Mouse (Mus musculus) adrenal gland, postnatal 25 days (tissue): Measurements from ENCODE around the gene Rpl18a. TPM values are rescaled to one million over a fixed set of nuclear protein-coding genes. Genes with fewer than 3 reads are reported as not detected.
"Not testable (repeated sequence)": the region's sequence is repeated elsewhere in the genome, so short reads cannot be mapped to it uniquely, and the experiment has no call there.

Experiments used
- DNase-seq: peaks from one replicate; pipeline ENCODE4 v3.0.0; 2021; ENCODE audit warnings: mixed read lengths
- total RNA-seq: library from RNA; stranded (reverse); gene quantifications from 2 replicates; pipeline ENCODE4 v1.2.3, GENCODE M21; 2021

The Rpl18a gene
- total RNA-seq, 1 experiment from 2014 or later, result 1,315 TPM

DNA sequence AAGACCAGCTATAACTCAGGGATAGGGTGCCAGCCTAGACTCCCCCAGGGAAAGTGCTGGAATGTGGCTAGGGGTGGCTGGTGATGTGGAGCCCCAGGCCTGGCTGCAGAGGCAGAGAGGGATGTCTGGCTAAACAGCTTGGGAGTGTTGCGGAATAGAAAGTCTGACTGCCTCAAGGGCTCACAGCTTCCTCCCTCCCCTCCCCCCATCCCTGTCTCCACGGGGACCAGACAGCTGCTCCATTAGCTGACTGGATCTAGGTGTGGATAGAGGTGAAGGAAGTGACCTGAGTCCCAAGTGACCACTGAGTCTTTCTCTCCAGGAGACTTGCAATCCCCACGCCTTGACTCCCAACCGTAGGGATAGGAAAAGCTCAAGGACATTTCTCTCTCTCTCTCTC is 5.9 kb upstream of the Rpl18a start:
- DNase-seq, result no peak

DNA sequence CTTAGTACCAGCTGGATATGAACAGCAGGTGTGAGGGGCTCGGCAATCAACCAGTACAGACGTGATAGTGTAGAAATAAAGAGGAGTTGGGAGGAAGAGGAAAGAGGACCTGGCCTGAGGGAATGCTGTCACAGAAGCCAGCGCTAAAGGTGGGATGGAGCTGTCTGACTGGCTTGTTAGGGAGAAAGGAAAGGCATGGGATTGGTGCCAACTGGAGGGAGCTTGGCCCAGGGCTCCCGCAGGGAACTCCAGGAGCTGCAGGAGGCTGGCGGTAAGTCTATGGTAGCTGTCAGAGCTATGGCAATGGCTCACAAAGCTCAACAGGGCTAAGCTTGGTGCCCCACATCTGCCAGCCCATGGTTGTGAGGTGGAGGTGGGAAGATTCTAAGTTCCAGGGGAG is 5.0 kb upstream of the Rpl18a start:
- DNase-seq, result no peak

DNA sequence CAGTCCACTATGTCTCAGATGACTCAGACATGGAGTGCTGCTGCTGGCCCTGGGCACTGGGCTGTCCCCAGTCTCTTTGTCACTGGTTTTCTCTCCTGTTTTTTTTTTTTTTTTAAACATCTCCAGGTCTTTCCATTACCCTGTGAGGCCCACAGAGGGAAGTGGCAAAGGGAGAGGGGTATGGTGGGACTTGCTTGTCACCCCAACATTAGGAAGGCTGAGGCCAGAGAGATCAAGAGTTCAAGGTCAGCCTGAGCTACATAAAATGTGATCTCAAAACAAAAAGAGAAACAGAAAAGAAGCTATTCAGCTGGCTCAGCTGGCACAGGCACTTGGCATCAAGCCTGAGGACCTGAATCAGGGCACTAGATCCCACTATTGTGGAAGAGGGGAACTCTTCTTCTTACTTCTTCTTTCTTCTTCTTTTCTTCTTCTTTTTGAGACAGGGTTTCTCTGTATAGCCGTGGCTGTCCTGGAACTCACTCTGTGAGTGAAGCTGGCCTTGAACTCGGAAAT is 3.7 kb upstream of the Rpl18a start:
- DNase-seq, result peak; percentile 62

GRCm38 (mm10) chr8:70899226-70899625 is 2.0 kb upstream of the Rpl18a start:
- DNase-seq, result no peak

GRCm38 (mm10) chr8:70898661-70899198 is 1.5 kb upstream of the Rpl18a start:
- DNase-seq, result no peak

- peak; percentile 85 for DNase-seq
Observed at GRCm38 (mm10) chr8:70897681-70898413, 635 bp upstream of the Rpl18a start.

DNA sequence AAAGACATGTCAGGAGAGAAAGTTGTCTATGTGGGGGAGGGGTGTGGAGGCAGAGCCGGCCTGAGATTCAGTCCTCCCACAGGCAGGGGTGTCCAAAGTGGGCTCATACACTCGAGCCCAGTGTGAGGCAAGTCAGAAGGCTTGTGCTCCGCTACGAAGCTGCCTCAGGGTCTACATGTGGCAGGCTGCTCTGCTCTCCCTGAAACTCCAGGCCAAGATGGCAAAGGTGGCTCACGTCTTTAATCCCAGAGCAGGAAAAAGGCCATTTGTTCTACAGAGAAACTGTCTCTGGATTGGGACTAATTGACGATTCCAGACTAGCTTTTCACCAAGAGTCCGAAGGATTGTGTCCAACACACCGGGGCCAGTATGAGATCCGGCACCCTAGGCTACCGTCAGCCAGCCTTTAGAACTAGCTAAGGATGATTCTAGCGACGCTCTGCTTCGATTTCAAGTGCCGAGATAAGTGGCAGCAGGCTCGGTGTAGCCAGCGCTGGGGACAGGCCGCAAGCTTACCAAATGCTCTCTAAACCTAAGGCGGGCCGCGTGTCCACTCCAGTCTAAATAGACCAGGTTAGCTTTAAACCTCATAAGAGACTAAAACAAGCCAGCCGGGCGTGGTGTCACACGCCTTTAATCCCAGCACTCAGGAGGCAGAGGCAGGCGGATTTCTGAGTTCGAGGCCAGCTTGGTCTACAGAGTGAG is 744 bp downstream of the Rpl18a start:
- no peak for DNase-seq

DNA sequence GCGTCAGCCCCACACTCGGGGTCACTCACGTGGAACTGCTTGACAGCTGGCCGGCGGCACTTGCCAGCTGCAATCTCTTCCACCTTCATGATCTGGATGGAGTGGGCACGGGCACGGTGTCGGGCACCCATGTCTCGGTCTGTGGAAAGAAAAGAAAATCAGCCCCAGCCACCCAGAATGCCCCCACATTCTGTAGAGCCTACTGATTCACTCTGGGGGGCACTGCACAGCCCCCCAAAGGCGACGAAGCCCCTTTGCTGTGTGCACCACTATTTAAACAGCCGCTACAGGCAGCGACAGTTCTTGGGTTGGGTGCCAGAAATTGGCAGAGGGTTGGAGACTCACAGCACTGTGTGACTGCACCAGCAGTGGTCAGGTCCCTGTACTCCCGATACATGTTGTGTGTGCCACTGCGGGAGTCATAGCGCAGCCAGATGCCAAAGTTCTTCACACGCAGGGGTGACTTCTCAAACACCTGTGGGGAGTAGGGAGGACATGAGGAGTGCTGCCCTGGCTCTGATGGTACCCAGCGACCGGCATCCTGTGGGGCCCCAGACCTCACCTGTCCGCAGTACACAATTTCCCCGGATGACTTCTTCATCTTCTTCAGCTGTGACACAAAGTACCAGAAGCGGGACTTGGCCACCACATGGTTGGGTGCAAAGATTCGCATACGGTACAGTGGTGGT is 1.5 kb downstream of the Rpl18a start:
- not testable (repeated sequence) for DNase-seq

- no peak for DNase-seq
Observed at GRCm38 (mm10) chr8:70894771-70895545, 2.3 kb downstream of the Rpl18a start.

GRCm38 (mm10) chr8:70894385-70894720 is 2.9 kb downstream of the Rpl18a start:
- DNase-seq, result no peak

DNA sequence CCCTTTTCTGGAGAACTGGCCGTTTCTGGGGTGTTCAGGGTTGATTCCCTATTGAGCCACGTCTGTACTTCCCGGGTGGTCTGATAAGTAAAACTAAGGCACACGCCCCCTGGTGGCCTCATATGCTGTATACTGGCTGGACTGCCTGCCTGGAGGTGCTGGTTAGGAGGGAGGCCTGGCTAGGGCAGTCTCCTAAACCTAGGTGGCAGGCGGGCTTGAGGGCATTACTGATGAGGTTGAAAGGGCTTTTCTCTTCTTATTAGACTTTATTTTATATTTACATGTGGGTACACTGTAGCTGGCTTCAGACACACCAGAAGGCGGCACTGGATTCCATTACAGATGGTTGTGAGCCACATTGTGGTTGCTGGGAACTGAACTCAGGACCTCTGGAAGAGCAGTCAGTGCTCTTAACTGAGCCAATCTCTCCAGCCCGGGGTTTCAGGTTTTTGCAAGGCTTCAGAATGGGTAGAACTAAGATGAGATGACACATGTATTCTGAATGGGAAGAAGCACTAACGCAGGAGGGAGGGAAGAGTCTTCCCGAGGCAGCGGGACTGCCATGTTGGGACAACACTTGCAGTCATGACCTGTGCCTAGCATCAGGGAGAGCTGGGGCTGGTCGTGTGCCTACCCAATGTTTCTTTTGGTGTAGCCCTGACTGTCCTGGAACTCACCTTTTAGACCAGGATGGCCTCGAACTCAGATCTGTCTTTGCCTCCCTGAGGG is 3.4 kb downstream of the Rpl18a start:
- peak; percentile 75 for DNase-seq

DNA sequence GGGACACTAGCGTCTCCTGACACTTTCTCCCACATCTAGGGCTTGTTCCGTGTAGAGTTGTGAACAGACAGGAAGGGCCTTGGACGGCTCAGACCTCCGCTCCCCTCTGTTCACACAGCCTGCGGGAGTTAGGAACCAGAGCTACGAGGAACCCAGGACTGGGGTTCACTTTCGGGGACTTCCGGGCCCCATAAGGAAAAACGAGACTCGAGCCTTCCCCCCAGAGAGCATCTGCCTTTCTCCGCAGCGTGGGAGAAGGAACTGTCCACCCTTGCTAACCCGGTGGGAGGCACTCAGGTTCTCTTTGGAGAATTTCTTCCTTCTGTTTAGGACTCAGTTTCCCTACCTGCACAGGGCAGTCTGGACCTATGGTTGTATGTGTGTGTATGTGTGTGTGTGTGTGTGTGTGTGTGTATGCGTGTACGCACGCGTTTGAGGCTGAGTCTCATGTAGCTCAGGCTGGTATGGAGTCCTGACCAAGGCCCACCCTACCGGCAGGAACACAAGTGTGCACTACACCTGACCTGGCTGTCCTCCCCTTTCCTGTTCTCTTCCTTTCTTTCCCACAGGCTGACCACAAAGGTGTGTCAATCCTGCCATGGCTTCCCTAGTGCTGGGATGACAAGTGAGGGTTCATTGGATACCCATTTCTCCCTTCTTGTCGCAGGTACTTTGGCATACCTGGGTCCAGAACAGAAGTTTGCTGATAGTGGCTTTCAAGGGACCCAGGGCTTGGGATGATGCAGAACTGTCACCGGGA is 4.1 kb downstream of the Rpl18a start:
- no peak for DNase-seq

- DNase-seq, result no peak
Observed at GRCm38 (mm10) chr8:70892022-70892895, 5.0 kb downstream of the Rpl18a start, which contains the start of gene Slc5a5. TSS of gene Slc5a5 (minus strand) at chr8:70892757.

GRCm38 (mm10) chr8:70891356-70891755 is 5.9 kb downstream of the Rpl18a start:
- no peak for DNase-seq

GRCm38 (mm10) chr8:70890656-70891055 is 6.6 kb downstream of the Rpl18a start:
- no peak for DNase-seq

DNA sequence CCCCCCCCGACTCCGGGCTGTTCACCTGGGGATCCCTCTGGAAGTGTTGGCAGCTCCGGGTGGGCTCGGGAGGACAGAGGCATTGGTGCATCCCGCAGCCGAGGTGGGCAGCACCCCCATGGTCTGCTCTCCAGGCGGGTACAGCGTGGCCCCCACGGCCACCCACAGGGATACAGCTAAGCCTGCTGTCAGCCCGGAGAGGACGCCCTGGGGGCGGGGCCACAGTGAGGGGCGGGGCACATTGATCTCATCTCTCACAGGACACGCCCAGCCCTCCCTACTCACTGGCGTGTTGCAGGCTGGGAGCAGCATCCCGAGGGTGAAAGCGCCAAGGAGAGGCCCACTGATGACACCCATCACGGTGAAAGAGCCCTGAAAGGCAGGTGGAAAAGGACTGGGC is 9.5 kb downstream of the Rpl18a start:
- no peak for DNase-seq

DNA sequence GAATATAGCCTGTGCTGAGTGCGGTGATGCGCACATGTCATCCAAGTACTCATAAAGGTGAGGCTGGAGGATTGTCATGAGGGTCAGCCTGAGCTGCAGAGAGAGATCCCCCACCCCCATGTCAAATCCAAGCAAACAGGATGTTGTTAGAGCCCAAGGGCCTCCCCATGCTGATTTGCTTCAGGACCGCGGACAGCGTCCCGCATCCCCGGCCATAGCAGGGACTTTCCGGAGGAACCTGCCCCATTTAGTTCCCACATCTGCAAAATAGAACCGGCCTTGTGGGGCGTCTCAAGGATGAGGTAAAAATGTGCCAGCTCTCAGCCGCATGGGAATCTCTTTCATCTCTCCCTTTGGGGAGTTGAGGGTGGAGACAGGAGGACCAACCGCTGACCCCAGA is 11.6 kb downstream of the Rpl18a start:
- peak; percentile 47 for DNase-seq

GRCm38 (mm10) chr8:70884683-70885082 is 12.5 kb downstream of the Rpl18a start:
- no peak for DNase-seq

DNA sequence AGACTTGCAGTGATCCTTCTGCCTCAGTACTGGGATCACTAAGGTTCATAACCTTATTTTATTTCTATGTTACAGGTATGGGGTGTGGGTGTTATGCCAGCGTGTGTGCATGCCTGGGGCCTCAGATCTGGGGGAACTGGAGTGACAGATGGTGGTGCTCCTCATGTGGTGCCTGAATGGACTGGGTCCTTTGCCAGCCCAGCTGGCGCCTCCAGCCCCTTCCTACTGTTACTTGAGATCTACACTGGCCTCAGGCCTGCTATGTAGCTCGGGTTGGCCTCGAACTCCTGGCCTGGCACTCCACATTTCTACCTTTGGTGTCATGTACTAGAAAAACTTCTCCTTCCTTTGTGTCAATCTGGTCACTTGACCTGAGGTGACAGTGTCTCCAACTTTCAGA is 13.0 kb downstream of the Rpl18a start:
- DNase-seq, result no peak

- no peak for DNase-seq
Observed at GRCm38 (mm10) chr8:70880546-70880945, 16.7 kb downstream of the Rpl18a start.
